Mouse (Mus musculus) embryonic stem cell, embryonic (primary cell): ENCODE results near the gene 1700020A23Rik.

Experiments
- CTCF ChIA-PET, 4 experiments: fragments of 300-600 bp in 2 of 4; fragments of 350-600 bp in 2 of 4; sonication (Branson Sonifier 250); formaldehyde crosslinking; loops; one replicate each; lab custom pipeline; 2022; ENCODE audit warnings: inconsistent platforms in 2 of 4; lab: Charles Lee
- POLR2A ChIA-PET, 4 experiments: fragments of 300-600 bp in 2 of 4; fragments of 350-600 bp in 2 of 4; sonication (Branson Sonifier 250); formaldehyde crosslinking; loops; one replicate each; lab custom pipeline; 2022; ENCODE audit warnings: antibody characterized with exemption in 4 of 4, inconsistent platforms in 1 of 4; lab: Charles Lee

The 1700020A23Rik gene

GRCm38 (mm10) chr2:130397186-130397985 lies 7.7 kb upstream of the 1700020A23Rik start, which contains the start of gene Cpxm1:
Gene Cpxm1 (minus strand): TSS chr2:130397574.
- POLR2A ChIA-PET, result interaction anchor here in 3 of 4 experiments (0.6 to 3.7 kb wide), 11 partner anchors 11 to 300 kb away, joined by 3 to 18 read pairs (median 4); partner anchors contain the start of genes Ddrgk1 (in 1 of the 3), Idh3b (in 1 of the 3), Nop56 (in 1 of the 3) and Pced1a (in 1 of the 3)
- CTCF ChIA-PET, result interaction anchor here in 2 of 4 experiments (0.9 to 1.0 kb wide), 2 partner anchors 15 kb away, joined by 3 to 4 read pairs; no protein-coding TSS in a partner anchor

- CTCF ChIA-PET, result interaction anchor here in 1 of 4 experiments (1.0 kb wide), 2 partner anchors 9 to 14 kb away, joined by 4 to 5 read pairs; no protein-coding TSS in a partner anchor
- POLR2A ChIA-PET, result interaction anchor here in 3 of 4 experiments (0.6 to 3.7 kb wide), 10 partner anchors 12 to 922 kb away, joined by 3 to 18 read pairs (median 4); partner anchors contain the start of genes Idh3b (in 1 of the 3), Nop56 (in 1 of the 3), Pced1a (in 1 of the 3) and Vps16 (in 1 of the 3)
These were observed 7.0 kb upstream of the 1700020A23Rik start for GRCm38 (mm10) chr2:130398091-130398490.

GRCm38 (mm10) chr2:130400046-130400445 lies 5.0 kb upstream of the 1700020A23Rik start:
- ChIA-PET CTCF (no interaction called here), POLR2A (interaction anchor here in 2 of 4 experiments (0.6 to 3.7 kb wide), 4 partner anchors 11 to 163 kb away, joined by 3 to 18 read pairs (median 3); partner anchors contain the start of gene Mrps26 (in 1 of the 2))

DNA sequence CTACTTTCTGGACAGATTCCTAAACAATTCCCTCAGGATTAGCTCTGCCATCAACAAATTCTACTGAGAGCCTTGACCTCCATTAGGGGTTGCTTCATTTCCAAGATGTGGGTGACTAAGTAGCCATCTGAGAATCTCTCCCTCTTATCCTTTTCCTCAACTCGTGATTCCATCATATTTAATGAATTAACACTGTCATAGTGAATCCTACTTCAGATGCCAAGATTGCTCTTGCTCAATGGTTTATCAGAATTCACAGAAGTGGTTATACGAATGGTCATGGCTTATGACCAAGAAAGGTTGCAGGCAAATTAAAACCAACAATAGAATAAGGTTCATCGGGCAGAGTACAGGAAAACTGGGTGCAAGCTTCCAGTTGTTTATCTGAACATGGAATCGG lies 3.2 kb upstream of the 1700020A23Rik start:
- CTCF ChIA-PET, result interaction anchor here in 2 of 4 experiments (0.7 to 0.8 kb wide), 3 partner anchors 10 to 13 kb away, joined by 3 read pairs; no protein-coding TSS in a partner anchor
- POLR2A ChIA-PET, result no interaction called here

- CTCF ChIA-PET, result interaction anchor here in 2 of 4 experiments (0.8 to 1.6 kb wide), 4 partner anchors 15 to 117 kb away, joined by 3 read pairs; no protein-coding TSS in a partner anchor
- POLR2A ChIA-PET, result interaction anchor here in 2 of 4 experiments (0.6 to 2.0 kb wide), 8 partner anchors 11 to 117 kb away, joined by 3 to 8 read pairs (median 4); partner anchors contain the start of genes Pced1a (in 1 of the 2) and Vps16 (in 1 of the 2)
These were observed 1.1 kb downstream of the 1700020A23Rik start, which contains the start of gene Tmem239 for GRCm38 (mm10) chr2:130406178-130406577. Gene Tmem239 (plus strand): TSS chr2:130406478.

DNA sequence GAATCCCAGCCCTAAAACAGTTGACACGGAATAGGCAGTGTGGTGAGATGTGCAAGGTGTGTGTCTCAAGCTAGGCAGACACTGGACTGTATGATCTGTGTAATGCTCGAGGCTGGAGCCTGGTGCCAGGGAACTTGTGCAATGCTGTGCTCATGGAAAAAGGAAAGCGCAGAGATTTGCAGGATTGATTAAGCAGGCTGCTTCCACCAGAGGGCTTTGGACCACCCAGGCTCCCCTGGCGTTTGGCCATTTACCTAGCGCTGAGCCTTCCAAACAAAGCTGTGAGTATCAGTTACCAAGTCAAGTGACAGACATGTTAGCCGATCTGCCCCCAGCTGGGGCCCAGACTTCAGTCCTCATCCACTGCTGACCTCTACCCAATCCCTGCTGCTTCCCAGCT lies 3.1 kb downstream of the 1700020A23Rik start:
- ChIA-PET POLR2A (interaction anchor here in 3 of 4 experiments (0.6 to 1.6 kb wide), 8 partner anchors 11 to 616 kb away, joined by 3 to 4 read pairs (median 3); partner anchors contain the start of genes Cpxm1 (in 1 of the 3) and Idh3b (in 1 of the 3)), CTCF (interaction anchor here in 3 of 4 experiments (0.5 to 1.9 kb wide), 8 partner anchors 11 to 347 kb away, joined by 3 to 7 read pairs (median 3); partner anchors contain the start of genes Pced1a (in 2 of the 3) and Vps16 (in 1 of the 3))

DNA sequence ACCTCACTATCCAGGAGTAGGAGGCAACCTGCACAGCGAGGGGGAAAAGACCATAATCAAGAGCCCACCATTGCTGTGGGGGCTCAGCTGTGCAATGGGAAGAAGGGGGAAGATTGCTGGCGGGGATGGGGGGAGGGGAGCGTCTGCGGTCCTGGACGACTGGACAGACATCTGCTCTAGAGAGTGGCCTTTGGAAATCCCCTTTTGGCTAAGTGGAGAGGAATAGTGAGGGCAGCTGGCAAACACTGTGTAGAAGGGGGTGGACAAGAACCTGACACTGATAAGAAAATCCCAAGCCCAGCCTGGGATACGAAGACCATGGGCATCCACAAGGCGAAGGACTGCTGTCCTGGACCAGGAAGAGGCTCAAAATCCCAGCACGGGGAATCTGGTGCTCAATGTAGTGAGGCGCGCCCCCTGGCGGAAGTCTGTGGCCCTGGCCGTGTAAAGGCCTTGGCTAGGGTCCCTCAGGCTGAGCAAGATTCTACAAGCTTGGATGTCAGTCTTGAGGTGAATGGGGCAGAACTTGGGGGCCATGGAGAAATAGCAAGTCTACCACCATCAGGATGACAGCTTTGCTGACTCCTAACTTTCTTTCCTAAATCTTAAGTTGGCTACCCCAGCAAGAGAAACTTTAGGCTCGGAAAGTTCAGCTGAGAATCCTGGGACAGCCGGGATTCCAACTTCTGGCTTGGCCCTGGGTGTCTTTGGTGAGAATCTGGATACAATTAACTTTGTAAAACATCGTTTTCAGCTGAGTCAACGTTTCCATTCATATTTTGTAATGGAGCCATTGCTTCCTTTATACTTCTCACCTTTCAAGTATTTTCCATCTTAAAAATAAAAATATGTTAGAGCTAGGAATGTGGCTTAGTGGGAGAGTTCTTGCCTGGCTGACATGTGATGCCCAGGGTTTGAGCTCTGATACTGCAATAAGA lies 6.8 kb downstream of the 1700020A23Rik start:
- CTCF ChIA-PET, result interaction anchor here (0.5 to 3.2 kb wide), 40 partner anchors 8 to 1637 kb away, joined by 3 to 26 read pairs (median 4); partner anchors contain the start of genes Pced1a (in 2 of the 4), Vps16 (in 2 of the 4) and Cpxm1 (in 1 of the 4)

GRCm38 (mm10) chr2:130412775-130413174 lies 7.7 kb downstream of the 1700020A23Rik start:
- CTCF ChIA-PET, result interaction anchor here (0.6 to 3.2 kb wide), 20 partner anchors 9 to 166 kb away, joined by 3 to 26 read pairs (median 5); partner anchors contain the start of genes Pced1a (in 2 of the 4) and Vps16 (in 1 of the 4)
- POLR2A ChIA-PET, result interaction anchor here in 3 of 4 experiments (0.9 to 4.8 kb wide), 8 partner anchors 8 to 137 kb away, joined by 3 to 28 read pairs (median 5); partner anchors contain the start of genes Pced1a (in 3 of the 3), Vps16 (in 3 of the 3) and Cpxm1 (in 1 of the 3)

More for the DNA sequence above, 6.8 kb downstream of the 1700020A23Rik start:
- POLR2A ChIA-PET, result interaction anchor here in 3 of 4 experiments (0.6 to 4.8 kb wide), 13 partner anchors 9 to 185 kb away, joined by 3 to 28 read pairs (median 4); partner anchors contain the start of genes Pced1a (in 3 of the 3), Vps16 (in 3 of the 3), Cpxm1 (in 1 of the 3) and Idh3b (in 1 of the 3)

DNA sequence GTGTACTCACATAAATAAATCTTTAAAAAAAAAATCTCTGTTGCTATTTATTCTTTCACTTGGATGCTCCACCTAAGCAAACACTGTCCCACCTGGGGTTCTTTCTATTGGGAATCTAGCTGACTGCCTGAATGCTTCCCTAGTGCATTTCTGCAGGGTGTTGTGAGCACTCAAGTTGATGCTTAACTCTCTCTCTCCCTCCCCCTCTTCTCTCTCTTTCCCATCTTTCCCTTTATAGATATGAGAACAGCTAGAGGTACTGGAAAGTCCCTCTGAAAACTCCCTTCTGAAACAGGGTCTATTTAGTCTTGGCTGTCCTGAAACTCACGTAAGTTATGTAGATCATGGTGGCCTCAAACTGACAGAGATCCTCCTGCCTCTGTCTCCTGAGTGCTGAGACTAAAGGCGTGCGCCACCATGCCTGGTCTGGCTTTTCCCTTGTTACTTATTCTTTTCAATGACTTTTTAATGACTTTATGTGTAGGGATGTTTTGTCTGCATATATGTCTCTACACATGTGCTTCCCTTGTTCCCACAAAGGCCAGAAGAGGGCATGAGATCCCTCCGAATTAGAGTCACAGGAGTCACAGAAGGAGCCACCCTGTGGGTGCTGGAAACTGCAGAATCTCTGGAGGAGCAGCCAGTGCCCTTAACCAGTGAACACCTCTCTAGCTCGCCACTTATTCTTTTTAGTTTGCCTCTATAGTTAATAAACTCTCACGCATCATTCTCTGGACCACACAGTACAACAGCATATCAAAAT lies 9.2 kb downstream of the 1700020A23Rik start:
- POLR2A ChIA-PET, result interaction anchor here in 1 of 4 experiments (4.8 kb wide), 1 partner anchor 9 kb away, joined by 28 read pairs; the partner anchor contains the start of genes Pced1a and Vps16
- CTCF ChIA-PET, result interaction anchor here in 2 of 4 experiments (0.9 to 3.2 kb wide), 5 partner anchors 8 to 25 kb away, joined by 3 to 26 read pairs (median 3); partner anchors contain the start of gene Vps16 (in 1 of the 2)

GRCm38 (mm10) chr2:130421781-130422620 lies 16.9 kb downstream of the 1700020A23Rik start:
- ChIA-PET POLR2A (interaction anchor here in 3 of 4 experiments (0.6 to 4.2 kb wide), 24 partner anchors 10 to 1374 kb away, joined by 3 to 28 read pairs (median 4); partner anchors contain the start of genes Mrps26 (in 3 of the 3), Ddrgk1 (in 1 of the 3), Idh3b (in 1 of the 3) and Nop56 (in 1 of the 3)), CTCF (interaction anchor here in 3 of 4 experiments (0.7 to 2.8 kb wide), 7 partner anchors 7 to 60 kb away, joined by 3 to 10 read pairs (median 3); no protein-coding TSS in a partner anchor)

DNA sequence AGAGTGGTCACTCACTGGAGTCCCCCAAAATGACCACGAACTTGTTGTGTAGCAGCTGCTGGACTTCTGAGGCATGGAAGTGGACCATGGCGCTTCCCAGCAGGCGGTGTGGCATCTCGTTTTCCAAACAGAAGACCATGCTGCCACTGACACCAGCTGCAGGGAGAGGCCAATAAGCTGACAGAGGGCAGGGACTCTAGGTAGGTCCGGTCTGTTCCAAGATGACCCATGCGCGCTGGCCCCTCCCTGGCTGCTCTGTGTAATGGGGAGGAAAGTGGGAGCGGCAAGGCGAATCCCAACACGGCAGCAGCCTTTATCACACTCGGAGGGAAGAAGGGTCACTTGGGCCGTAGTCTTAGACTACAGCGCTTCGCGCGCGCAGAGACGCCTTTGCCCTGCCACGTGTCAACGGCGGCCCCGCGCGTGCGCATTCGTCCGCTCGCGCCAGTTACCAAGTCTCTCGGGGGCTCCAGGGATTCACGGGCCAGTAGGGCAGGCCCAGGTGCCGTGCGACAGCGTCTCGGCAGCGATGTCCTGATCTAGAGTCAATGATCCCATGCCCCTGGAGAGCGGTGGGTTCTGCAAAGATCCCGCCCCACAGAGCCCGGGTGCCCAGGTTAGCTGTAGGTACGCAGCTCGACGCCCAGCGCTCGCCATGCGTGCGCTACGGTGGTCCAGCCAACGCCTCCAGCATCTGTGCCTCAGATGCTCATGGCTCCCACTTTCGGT lies 18.5 kb downstream of the 1700020A23Rik start:
- CTCF ChIA-PET, result interaction anchor here in 3 of 4 experiments (0.7 to 2.8 kb wide), 14 partner anchors 9 to 1899 kb away, joined by 3 to 10 read pairs (median 4); partner anchors contain the start of gene Mrps26 (in 1 of the 3)
- POLR2A ChIA-PET, result interaction anchor here (0.7 to 4.2 kb wide), 45 partner anchors 9 to 836 kb away, joined by 3 to 28 read pairs (median 5); partner anchors contain the start of genes Mrps26 (in 3 of the 4), Ddrgk1 (in 2 of the 4), Ebf4 (in 2 of the 4) and Nop56 (in 2 of the 4)

- ChIA-PET POLR2A (interaction anchor here (0.7 to 4.2 kb wide), 46 partner anchors 8 to 836 kb away, joined by 3 to 28 read pairs (median 4); partner anchors contain the start of genes Mrps26 (in 3 of the 4), Nop56 (in 3 of the 4), Ddrgk1 (in 2 of the 4) and Ebf4 (in 2 of the 4)), CTCF (interaction anchor here (0.5 to 2.5 kb wide), 18 partner anchors 9 to 1900 kb away, joined by 3 to 10 read pairs (median 3); partner anchors contain the start of gene Mrps26 (in 1 of the 4))
These were observed 19.2 kb downstream of the 1700020A23Rik start, which contains the start of the genes Vps16 and Pced1a for GRCm38 (mm10) chr2:130424126-130424853. Gene Vps16 (plus strand): TSS chr2:130424339. Gene Pced1a (minus strand): TSS chr2:130424701.
